In genomic region chr5:102213145-102213544, GRCm38 (mm10) we compare ENCODE assay signal across 8 mouse cellular contexts.
DNase-seq lines count a peak whose midpoint lies in the region; ATAC-seq and TF ChIP-seq lines count a peak whose summit lies in the region.
"Had no signal": no experiment of that assay in that cellular context is flagged by ENCODE, and none has a peak within 500 bp of the region (broad histone marks: within the 10 kb centered on the region; RNA-seq: fewer than 3 reads in every experiment).

No protein-coding gene starts in this region.

- H3K27me3 ChIP-seq in midbrain, embryonic 10.5 days (ENCODE audit: low read depth, poor library complexity, severe bottlenecking), result no peaks in the 10 kb centered on the region
- H3K27me3 ChIP-seq in midbrain, embryonic 15.5 days (replicated peaks), result no peaks in the 10 kb centered on the region
- H3K27me3 ChIP-seq: liver, embryonic 13.5 days had no signal

- peak; percentile 39 for DNase-seq in midbrain, embryonic 10.5 days (ENCODE audit: low spot score)
- DNase-seq in WW6 (ENCODE audit: low read depth, low spot score), result peak; percentile 42
- DNase-seq in cerebellum, adult 9-11 months, result peak; percentile 5
- DNase-seq in heart, postnatal 4 days, result peak; percentile 57
- DNase-seq in lung, adult 2 months, result peak; percentile 28
- DNase-seq in Muller cell, postnatal 12 days (ENCODE audit: inconsistent ontology term), result no peak
- DNase-seq: liver, embryonic 13.5 days had no signal

- H3K9ac ChIP-seq in midbrain, embryonic 15.5 days, result no peak overlapping the region
- H3K9ac ChIP-seq: liver, embryonic 13.5 days had no signal

- H3K4me3 ChIP-seq in midbrain, embryonic 10.5 days, result no peak overlapping the region
- no peak overlapping the region for H3K4me3 ChIP-seq in midbrain, embryonic 15.5 days
- H3K4me3 ChIP-seq in lung, adult 2 months (replicated peaks; ENCODE audit: extremely low read depth, low read depth, low read length), result no peak overlapping the region
- H3K4me3 ChIP-seq: liver, embryonic 13.5 days had no signal

- no peak overlapping the region for H3K27ac ChIP-seq in midbrain, embryonic 10.5 days (replicated peaks)
- H3K27ac ChIP-seq in midbrain, embryonic 15.5 days, result no peak overlapping the region
- H3K27ac ChIP-seq: liver, embryonic 13.5 days had no signal

- H3K36me3 ChIP-seq in midbrain, embryonic 10.5 days, result no peaks in the 10 kb centered on the region
- H3K36me3 ChIP-seq in midbrain, embryonic 15.5 days (replicated peaks), result no peaks in the 10 kb centered on the region
- H3K36me3 ChIP-seq: liver, embryonic 13.5 days had no signal

- H3K9me3 ChIP-seq in midbrain, embryonic 10.5 days (replicated peaks), result no peaks in the 10 kb centered on the region
- no peaks in the 10 kb centered on the region for H3K9me3 ChIP-seq in midbrain, embryonic 15.5 days
- H3K9me3 ChIP-seq: liver, embryonic 13.5 days had no signal

- peak; percentile 37; the same call in 1 of the 2 replicates for TF ChIP-seq CTCF in lung, adult 2 months (IDR thresholded peaks at IDR 0.05; ENCODE audit: insufficient read depth, low read length)

- TF ChIP-seq POLR2A in lung, adult 2 months (IDR thresholded peaks at IDR 0.05; ENCODE audit: borderline replicate concordance, extremely low read depth, low read depth, low read length), result no peak

- WGBS in midbrain, embryonic 10.5 days, result 67% methylated on average over 6 of the region's 6 CpGs
- 66% methylated on average over 6 of the region's 6 CpGs for WGBS in midbrain, embryonic 15.5 days
- 61% methylated on average over 6 of the region's 6 CpGs for WGBS in lung, adult 2 months

- ATAC-seq in midbrain, embryonic 15.5 days (replicated peaks), result no peak

- H3K4me1 ChIP-seq in midbrain, embryonic 10.5 days, result no peaks in the 10 kb centered on the region
- H3K4me1 ChIP-seq in midbrain, embryonic 15.5 days, result no peaks in the 10 kb centered on the region
- H3K4me1 ChIP-seq in lung, adult 2 months (ENCODE audit: control insufficient read depth, insufficient read depth, low read length), result no peaks in the 10 kb centered on the region
- H3K4me1 ChIP-seq: liver, embryonic 13.5 days had no signal

- H3K4me2 ChIP-seq in midbrain, embryonic 15.5 days, result no peak overlapping the region
- H3K4me2 ChIP-seq: liver, embryonic 13.5 days had no signal
